Mouse (Mus musculus): ENCODE measurements around the gene Ptges2. TPM values are rescaled to one million over a fixed set of nuclear protein-coding genes. Genes with fewer than 3 reads are reported as not detected.
"Not testable (repeated sequence)": the region's sequence is repeated elsewhere in the genome, so short reads cannot be mapped to it uniquely, and the experiment has no call there.

Ptges2 gene
- total RNA-seq (2015; ENCODE audit: low replicate concordance): 0.42 and 0.72 TPM in 2 replicates
- 0.51 TPM in 1 of 2 replicates, not detected in the other for total RNA-seq (2017; ENCODE audit: low replicate concordance)

GRCm38 (mm10) chr2:32395484-32395945, at the start of gene Ptges2:
Gene Ptges2, plus strand, starts transcription at chr2:32395896.
- ATAC-seq (replicated peaks; ENCODE audit: low FRiP score, poor library complexity, severe bottlenecking): peak; percentile 91

GRCm38 (mm10) chr2:32347019-32347418, 48.7 kb upstream of the Ptges2 start:
- ATAC-seq (replicated peaks; ENCODE audit: low FRiP score, poor library complexity, severe bottlenecking): no peak

- no peak for ATAC-seq (replicated peaks; ENCODE audit: low FRiP score, poor library complexity, severe bottlenecking)
These were observed 47.4 kb upstream of the Ptges2 start for GRCm38 (mm10) chr2:32348311-32348710.

DNA sequence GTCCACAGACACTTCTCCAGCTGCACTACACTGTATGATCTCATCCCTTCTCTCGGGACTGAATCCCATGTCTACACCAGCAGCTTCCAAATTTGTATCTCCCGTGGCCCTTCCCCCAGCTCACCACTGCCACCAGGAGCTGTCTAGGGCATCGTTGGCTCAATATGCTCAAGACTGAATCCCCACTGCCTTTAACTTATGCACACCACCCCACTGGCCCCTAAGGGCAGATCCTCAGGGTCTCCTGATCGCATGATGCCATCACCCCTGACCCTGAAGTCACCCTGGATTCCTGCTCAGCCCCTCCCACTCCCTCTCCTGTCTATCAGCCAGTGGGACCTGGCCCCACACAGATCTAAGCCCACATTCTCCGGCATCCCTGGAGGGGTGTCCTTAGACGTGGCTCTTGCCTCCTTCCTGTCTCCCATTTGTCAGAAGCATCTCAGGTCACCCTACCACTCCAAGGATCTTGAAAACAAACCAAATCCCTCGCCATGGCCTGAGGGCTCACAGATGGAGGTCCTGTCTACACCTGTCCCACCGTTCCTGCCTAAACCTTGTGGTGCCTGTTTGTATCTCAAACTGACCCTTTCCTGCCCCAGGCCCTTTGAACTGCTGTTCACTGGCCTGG, 46.0 kb upstream of the Ptges2 start:
- ATAC-seq (replicated peaks; ENCODE audit: low FRiP score, poor library complexity, severe bottlenecking): no peak

DNA sequence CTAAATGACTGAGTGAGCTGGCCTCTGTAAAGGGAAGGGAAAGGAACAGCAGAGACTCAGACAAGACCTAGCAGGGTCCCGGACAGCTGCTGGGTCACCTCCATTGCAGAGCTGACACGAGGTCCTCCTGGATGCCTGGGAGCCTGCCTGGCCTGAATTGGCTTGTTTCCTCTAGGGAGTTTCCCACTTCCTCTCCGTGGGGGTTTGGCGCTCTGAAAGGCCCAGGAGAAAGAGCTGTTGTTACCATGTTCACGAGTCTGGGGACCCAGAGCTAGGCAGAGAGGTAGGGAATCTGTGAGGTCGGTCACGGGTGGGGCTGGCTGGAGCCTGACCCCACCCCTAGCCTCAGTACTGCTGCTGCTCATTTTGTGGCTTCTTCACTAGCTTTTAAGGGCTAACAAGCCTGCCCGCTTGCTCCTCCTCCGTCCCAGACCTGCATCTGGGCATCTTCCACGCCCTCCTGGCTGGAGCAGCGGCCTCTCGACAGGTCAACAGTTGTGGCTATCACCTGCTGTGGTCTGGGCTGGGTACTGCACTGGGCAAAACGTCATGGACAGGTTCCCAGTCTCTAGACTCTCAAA, 45.1 kb upstream of the Ptges2 start:
- no peak for ATAC-seq (replicated peaks; ENCODE audit: low FRiP score, poor library complexity, severe bottlenecking)

DNA sequence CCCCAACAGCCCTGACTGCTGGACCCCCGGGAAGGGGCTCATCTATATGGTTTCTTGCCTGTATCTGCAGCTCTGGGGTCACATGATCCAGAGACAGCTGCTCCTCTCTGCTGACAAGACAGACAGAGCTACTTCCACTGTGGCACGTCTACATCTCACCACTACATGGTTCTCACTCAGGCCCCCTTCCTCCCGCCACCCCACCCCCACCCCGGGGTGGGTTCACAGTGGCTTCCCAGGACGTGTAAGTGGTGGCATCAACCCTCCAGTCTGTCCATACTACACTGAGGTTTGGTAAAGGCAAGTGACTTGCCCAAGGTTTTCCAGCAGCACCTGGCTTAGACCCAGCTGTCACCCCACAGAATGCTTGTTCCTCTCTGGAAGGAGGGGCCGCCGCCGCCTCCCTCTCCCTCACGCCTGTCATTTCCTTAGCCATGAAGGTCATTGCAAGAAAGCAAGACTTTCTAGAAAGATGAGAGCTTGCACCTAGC, 44.2 kb upstream of the Ptges2 start:
- no peak for ATAC-seq (replicated peaks; ENCODE audit: low FRiP score, poor library complexity, severe bottlenecking)

DNA sequence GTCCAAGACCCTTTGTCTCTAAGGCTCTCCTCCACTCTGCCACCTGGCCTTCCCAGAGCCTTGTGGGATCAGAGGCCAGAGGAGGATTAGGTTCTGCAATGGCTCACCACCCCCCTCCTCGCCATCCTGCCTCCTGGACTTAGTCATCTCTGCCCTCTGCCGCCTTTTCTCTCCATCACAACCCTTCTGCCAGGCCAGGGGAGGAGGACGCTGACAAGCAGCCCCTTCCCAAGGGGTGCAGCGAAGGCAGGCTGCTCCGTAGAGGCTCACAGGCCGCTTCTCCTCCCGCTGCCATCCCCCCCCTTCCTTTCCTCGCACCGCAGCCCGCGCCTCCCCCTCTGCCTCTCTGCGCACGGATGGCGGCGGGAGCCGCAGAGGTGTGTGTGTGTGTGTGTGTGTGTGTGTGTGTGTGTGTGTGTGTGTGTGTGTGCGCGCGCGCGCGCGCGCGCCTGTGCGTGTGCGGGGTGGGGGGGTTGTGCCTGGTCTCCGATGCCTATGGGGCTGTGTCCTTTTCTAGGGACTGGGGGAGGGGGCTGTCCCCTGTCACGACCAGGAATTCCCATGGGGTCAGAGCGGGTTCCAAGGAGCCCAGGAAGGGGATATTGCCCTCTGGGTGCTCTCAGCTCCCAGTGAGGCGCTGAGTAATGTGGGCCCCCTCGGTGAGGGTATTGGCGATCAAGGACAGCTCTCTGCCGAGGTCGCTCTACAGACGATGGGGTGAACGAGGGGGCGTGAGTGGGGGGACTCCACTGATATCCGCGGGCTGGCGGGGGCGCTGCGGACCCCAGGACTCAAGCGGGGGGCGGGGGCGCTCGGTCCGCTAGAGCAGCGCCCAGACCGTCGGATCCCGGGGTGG, 43.3 kb upstream of the Ptges2 start, which contains the start of gene Ciz1:
Gene Ciz1 (plus strand): TSS at position 177 of the 856 bp plus-strand sequence.
- ATAC-seq (replicated peaks; ENCODE audit: low FRiP score, poor library complexity, severe bottlenecking): no peak

DNA sequence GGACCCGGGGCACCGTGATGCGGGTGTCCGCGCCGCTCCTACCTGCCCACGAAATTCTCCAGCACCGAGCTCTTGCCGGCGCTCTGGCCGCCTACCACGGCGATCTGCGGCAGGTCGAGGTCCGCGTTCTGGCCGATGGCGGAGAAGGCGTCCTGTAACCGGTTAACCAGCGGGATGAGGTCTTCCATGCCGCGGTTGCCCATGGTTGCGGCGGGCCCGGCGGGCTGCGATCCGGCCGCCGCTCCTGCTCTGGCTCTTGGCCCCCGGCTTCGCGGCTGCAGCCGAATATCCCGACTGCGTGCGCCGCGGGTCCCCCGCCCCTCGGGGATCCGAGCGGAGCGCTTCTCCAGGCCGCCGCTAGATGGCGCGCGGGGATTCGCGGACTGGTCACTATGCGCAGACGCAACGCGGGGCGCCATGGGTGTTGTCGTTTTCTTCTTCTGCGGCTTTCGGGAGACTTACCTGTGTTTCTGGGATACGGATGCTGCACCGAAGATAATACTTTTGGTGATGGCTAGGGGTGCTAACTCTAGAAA, 42.6 kb upstream of the Ptges2 start, which contains the start of gene Dnm1:
Gene Dnm1 (minus strand): TSS at position 332 of the 536 bp plus-strand sequence.
- peak; percentile 83 for ATAC-seq (replicated peaks; ENCODE audit: low FRiP score, poor library complexity, severe bottlenecking)

GRCm38 (mm10) chr2:32353836-32354235, 41.9 kb upstream of the Ptges2 start:
- ATAC-seq (replicated peaks; ENCODE audit: low FRiP score, poor library complexity, severe bottlenecking): no peak

DNA sequence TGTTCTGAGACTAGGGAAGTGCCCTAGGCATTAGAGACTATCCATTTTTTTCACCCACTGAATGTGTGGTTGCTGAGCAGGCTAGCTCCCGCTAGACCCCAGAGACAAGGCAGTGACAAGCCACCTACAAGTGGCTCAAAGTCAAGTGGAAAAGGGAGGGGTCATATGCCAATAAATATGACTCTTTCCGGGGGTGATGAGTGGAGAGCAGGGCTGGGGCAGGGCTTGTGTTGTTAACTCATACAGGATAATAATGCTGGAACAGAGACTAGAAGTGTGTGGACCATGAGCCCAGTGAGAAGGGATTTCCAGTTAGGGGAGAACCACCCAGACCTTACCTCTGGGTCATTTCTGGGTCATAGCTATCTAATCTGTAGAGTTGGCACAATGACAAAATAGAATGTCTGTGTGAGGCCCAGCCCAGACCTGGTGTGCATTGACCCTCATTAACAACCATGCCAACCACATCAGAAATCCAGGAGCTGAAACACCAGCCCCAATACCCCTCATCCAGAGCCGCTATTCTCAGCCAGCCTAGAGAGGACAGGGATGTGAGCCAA, 41.3 kb upstream of the Ptges2 start:
- ATAC-seq (replicated peaks; ENCODE audit: low FRiP score, poor library complexity, severe bottlenecking): no peak

DNA sequence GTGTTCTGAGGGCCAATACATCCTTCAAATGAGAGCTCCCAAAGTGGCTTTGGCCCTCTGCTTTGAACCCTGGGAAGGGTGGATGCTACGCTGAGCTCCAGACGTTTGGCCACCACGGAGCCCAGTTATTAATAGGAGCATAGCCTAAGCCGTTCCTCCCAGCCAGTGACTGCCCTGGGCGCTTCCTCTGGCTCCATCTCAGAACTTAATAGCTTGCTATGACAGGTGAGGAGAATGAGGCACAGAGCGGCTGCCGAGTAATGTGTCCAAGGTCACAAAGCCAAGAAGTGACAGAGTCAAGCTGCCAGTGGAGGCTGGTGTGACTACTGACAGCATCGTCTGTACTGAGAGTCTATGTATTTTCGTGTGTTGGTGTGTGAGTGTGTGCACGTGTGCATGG, 39.5 kb upstream of the Ptges2 start:
- no peak for ATAC-seq (replicated peaks; ENCODE audit: low FRiP score, poor library complexity, severe bottlenecking)

DNA sequence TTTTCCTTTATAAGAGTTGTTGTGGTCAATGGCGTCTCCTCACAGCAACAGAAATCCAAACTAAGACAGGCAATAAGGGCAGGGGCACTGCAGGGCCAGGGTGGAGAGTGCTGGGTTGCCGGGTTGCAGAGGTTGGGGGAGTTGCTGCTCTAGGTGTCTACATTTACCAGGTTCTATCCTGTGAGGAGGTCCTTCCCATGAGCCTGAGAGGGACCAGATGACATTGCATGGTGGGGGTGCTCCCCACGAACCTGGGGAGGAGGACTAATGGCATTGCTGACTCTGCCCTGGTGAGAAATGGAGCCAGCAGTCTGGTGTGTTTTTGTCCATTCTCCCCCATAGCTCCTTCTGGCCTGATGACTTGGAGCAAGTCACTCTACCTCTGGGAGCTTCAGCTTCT, 38.0 kb upstream of the Ptges2 start:
- ATAC-seq (replicated peaks; ENCODE audit: low FRiP score, poor library complexity, severe bottlenecking): no peak

- no peak for ATAC-seq (replicated peaks; ENCODE audit: low FRiP score, poor library complexity, severe bottlenecking)
These were observed 37.3 kb upstream of the Ptges2 start for GRCm38 (mm10) chr2:32358381-32358780.

DNA sequence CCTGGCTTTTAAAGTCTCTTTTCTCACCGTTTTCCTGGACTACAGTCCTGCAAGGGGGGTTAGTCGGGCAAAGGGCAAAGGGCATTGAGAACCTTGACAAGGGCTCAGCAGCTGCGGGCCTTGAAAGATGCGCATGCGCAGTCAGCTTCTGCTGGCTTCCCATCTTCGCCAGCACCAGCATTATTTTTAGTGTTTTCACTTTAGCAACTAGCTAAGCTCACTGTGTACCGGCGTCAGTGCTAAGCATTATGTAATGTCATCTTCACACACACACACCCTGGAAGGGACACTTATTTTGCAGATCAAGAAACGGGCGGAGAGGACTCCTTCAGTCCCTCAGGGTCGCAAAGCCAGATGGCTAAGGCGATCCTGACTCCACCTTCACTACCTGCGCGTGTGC, 35.0 kb upstream of the Ptges2 start:
- peak; percentile 12; the same call in 1 of the 2 replicates for ATAC-seq (replicated peaks; ENCODE audit: low FRiP score, poor library complexity, severe bottlenecking)

- peak; percentile 74 for ATAC-seq (replicated peaks; ENCODE audit: low FRiP score, poor library complexity, severe bottlenecking)
These were observed 34.3 kb upstream of the Ptges2 start for GRCm38 (mm10) chr2:32361437-32361836.

DNA sequence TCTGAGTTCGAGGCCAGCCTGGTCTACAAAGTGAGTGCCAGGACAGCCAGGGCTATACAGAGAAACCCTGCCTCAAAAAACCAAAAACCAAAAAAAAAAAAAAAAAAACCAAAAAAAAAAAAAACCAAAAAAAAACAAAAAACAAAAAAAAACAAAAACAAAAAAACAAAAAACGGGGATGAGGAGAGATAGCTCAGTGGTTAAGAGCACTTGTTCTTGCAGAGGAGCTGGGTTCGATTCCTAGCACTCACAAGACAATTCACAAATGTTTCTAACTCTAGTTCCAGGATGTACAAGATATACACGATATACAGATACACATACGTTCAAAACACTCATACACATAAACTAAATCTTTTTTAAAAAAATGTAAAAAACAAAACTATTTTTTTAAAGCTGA, 33.4 kb upstream of the Ptges2 start:
- not testable (repeated sequence) for ATAC-seq (replicated peaks; ENCODE audit: low FRiP score, poor library complexity, severe bottlenecking)

DNA sequence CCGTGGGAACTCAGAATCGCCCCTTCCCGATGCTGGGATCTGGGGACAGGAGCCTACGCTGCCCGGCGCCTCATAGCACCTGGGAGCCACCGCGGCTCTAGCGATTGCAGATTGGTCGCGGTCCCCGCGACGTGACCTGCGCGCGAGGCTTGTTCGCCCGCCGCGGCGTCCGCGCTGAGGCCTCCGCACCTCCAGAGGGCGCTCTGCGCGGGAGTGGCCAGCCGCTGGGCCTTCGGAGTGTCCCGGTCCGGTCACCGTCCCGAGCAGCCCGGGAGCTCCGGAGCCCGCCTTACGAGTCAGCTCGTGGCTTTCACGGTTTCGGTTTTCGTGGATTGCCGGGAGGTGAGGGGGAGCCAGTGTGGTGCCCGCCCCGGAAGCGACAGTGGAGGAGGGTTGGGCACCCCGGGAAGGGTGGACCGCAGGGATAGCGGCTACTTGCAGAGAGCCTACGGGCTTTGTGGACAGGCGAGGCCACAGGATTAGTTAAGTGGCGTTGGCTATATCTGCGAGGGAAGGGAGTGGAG, 32.8 kb upstream of the Ptges2 start:
- peak; percentile 76 for ATAC-seq (replicated peaks; ENCODE audit: low FRiP score, poor library complexity, severe bottlenecking)

- ATAC-seq (replicated peaks; ENCODE audit: low FRiP score, poor library complexity, severe bottlenecking): peak; percentile 44
These were observed 32.2 kb upstream of the Ptges2 start for GRCm38 (mm10) chr2:32363376-32364106.

- no peak for ATAC-seq (replicated peaks; ENCODE audit: low FRiP score, poor library complexity, severe bottlenecking)
These were observed 31.6 kb upstream of the Ptges2 start for GRCm38 (mm10) chr2:32364121-32364520.
